Mouse (Mus musculus): ENCODE results near the gene Ccnq. TPM values are rescaled to one million over a fixed set of nuclear protein-coding genes. Genes with fewer than 3 reads are reported as not detected.

Ccnq gene
- 0.73 and 1.4 TPM in 2 replicates for polyA plus RNA-seq (2012)

- Histone ChIP-seq H3K4me3 (replicated peaks) (peak within 1 kb of the TSS; percentile 84), H3K9me3 (ENCODE audit: control insufficient read depth, low read length) (no peaks in the 10 kb centered on the region), H3K27me3 (ENCODE audit: control insufficient read depth) (no peaks in the 10 kb centered on the region), H3K4me1 (ENCODE audit: control insufficient read depth) (peaks cover 16% of the 10 kb centered on the region), H3K36me3 (ENCODE audit: control insufficient read depth) (peaks cover 11% of the 10 kb centered on the region)
- TF ChIP-seq GATA1 (IDR thresholded peaks at IDR 0.05; ENCODE audit: low read length): no peak
- TF ChIP-seq TAL1 (IDR thresholded peaks at IDR 0.05; ENCODE audit: low read length): no peak
Measured at GRCm38 (mm10) chr11:78750885-78751842, at the start of gene Ccnq. Ccnq (minus strand) TSS chr11:78751729.

- H3K4me3 ChIP-seq (replicated peaks): no peak overlapping the region
- peaks cover 36% of the 10 kb centered on the region for H3K4me1 ChIP-seq (ENCODE audit: control insufficient read depth)
- H3K9me3 ChIP-seq (ENCODE audit: control insufficient read depth, low read length): no peaks in the 10 kb centered on the region
- no peak for TF ChIP-seq GATA1 (IDR thresholded peaks at IDR 0.05; ENCODE audit: low read length)
- TF ChIP-seq TAL1 (IDR thresholded peaks at IDR 0.05; ENCODE audit: low read length): no peak
- H3K36me3 ChIP-seq (ENCODE audit: control insufficient read depth): no peaks in the 10 kb centered on the region
- no peaks in the 10 kb centered on the region for H3K27me3 ChIP-seq (ENCODE audit: control insufficient read depth)
Measured at GRCm38 (mm10) chr11:78801094-78801493, 49.6 kb upstream of the Ccnq start.

- peaks cover 12% of the 10 kb centered on the region for H3K4me1 ChIP-seq (ENCODE audit: control insufficient read depth)
- TF ChIP-seq TAL1 (IDR thresholded peaks at IDR 0.05; ENCODE audit: low read length) (no peak), GATA1 (IDR thresholded peaks at IDR 0.05; ENCODE audit: low read length) (no peak)
- H3K36me3 ChIP-seq (ENCODE audit: control insufficient read depth): no peaks in the 10 kb centered on the region
- no peaks in the 10 kb centered on the region for H3K9me3 ChIP-seq (ENCODE audit: control insufficient read depth, low read length)
- no peak overlapping the region for H3K4me3 ChIP-seq (replicated peaks)
- H3K27me3 ChIP-seq (ENCODE audit: control insufficient read depth): no peaks in the 10 kb centered on the region
Measured at GRCm38 (mm10) chr11:78796072-78796729, 44.7 kb upstream of the Ccnq start.

- H3K36me3 ChIP-seq (ENCODE audit: control insufficient read depth): no peaks in the 10 kb centered on the region
- TF ChIP-seq TAL1 (IDR thresholded peaks at IDR 0.05; ENCODE audit: low read length): no peak
- no peak for TF ChIP-seq GATA1 (IDR thresholded peaks at IDR 0.05; ENCODE audit: low read length)
- no peaks in the 10 kb centered on the region for H3K27me3 ChIP-seq (ENCODE audit: control insufficient read depth)
- H3K9me3 ChIP-seq (ENCODE audit: control insufficient read depth, low read length): no peaks in the 10 kb centered on the region
- no peak overlapping the region for H3K4me3 ChIP-seq (replicated peaks)
- H3K4me1 ChIP-seq (ENCODE audit: control insufficient read depth): peaks cover 2% of the 10 kb centered on the region
Measured at GRCm38 (mm10) chr11:78793116-78793515, 41.6 kb upstream of the Ccnq start.

GRCm38 (mm10) chr11:78792465-78792864, 40.9 kb upstream of the Ccnq start:
- Histone ChIP-seq H3K4me1 (ENCODE audit: control insufficient read depth) (no peaks in the 10 kb centered on the region), H3K9me3 (ENCODE audit: control insufficient read depth, low read length) (no peaks in the 10 kb centered on the region), H3K27me3 (ENCODE audit: control insufficient read depth) (no peaks in the 10 kb centered on the region), H3K4me3 (replicated peaks) (no peak overlapping the region), H3K36me3 (ENCODE audit: control insufficient read depth) (no peaks in the 10 kb centered on the region)
- no peak for TF ChIP-seq TAL1 (IDR thresholded peaks at IDR 0.05; ENCODE audit: low read length)
- no peak for TF ChIP-seq GATA1 (IDR thresholded peaks at IDR 0.05; ENCODE audit: low read length)

GRCm38 (mm10) chr11:78792055-78792454, 40.5 kb upstream of the Ccnq start:
- TF ChIP-seq GATA1 (IDR thresholded peaks at IDR 0.05; ENCODE audit: low read length) (no peak), TAL1 (IDR thresholded peaks at IDR 0.05; ENCODE audit: low read length) (no peak)
- no peaks in the 10 kb centered on the region for H3K27me3 ChIP-seq (ENCODE audit: control insufficient read depth)
- no peak overlapping the region for H3K4me3 ChIP-seq (replicated peaks)
- no peaks in the 10 kb centered on the region for H3K36me3 ChIP-seq (ENCODE audit: control insufficient read depth)
- H3K9me3 ChIP-seq (ENCODE audit: control insufficient read depth, low read length): no peaks in the 10 kb centered on the region
- H3K4me1 ChIP-seq (ENCODE audit: control insufficient read depth): no peaks in the 10 kb centered on the region

- no peaks in the 10 kb centered on the region for H3K36me3 ChIP-seq (ENCODE audit: control insufficient read depth)
- TF ChIP-seq GATA1 (IDR thresholded peaks at IDR 0.05; ENCODE audit: low read length) (no peak), TAL1 (IDR thresholded peaks at IDR 0.05; ENCODE audit: low read length) (no peak)
- no peaks in the 10 kb centered on the region for H3K9me3 ChIP-seq (ENCODE audit: control insufficient read depth, low read length)
- no peak overlapping the region for H3K4me3 ChIP-seq (replicated peaks)
- no peaks in the 10 kb centered on the region for H3K4me1 ChIP-seq (ENCODE audit: control insufficient read depth)
- no peaks in the 10 kb centered on the region for H3K27me3 ChIP-seq (ENCODE audit: control insufficient read depth)
Measured at GRCm38 (mm10) chr11:78791582-78791981, 40.1 kb upstream of the Ccnq start.

- Histone ChIP-seq H3K9me3 (ENCODE audit: control insufficient read depth, low read length) (no peaks in the 10 kb centered on the region), H3K4me1 (ENCODE audit: control insufficient read depth) (no peaks in the 10 kb centered on the region), H3K4me3 (replicated peaks) (no peak overlapping the region), H3K27me3 (ENCODE audit: control insufficient read depth) (no peaks in the 10 kb centered on the region), H3K36me3 (ENCODE audit: control insufficient read depth) (no peaks in the 10 kb centered on the region)
- TF ChIP-seq TAL1 (IDR thresholded peaks at IDR 0.05; ENCODE audit: low read length): no peak
- no peak for TF ChIP-seq GATA1 (IDR thresholded peaks at IDR 0.05; ENCODE audit: low read length)
Measured at GRCm38 (mm10) chr11:78789370-78790060, 38.0 kb upstream of the Ccnq start.

- H3K9me3 ChIP-seq (ENCODE audit: control insufficient read depth, low read length): no peaks in the 10 kb centered on the region
- no peaks in the 10 kb centered on the region for H3K27me3 ChIP-seq (ENCODE audit: control insufficient read depth)
- TF ChIP-seq GATA1 (IDR thresholded peaks at IDR 0.05; ENCODE audit: low read length) (no peak), TAL1 (IDR thresholded peaks at IDR 0.05; ENCODE audit: low read length) (no peak)
- no peaks in the 10 kb centered on the region for H3K4me1 ChIP-seq (ENCODE audit: control insufficient read depth)
- no peaks in the 10 kb centered on the region for H3K36me3 ChIP-seq (ENCODE audit: control insufficient read depth)
- H3K4me3 ChIP-seq (replicated peaks): no peak overlapping the region
Measured at GRCm38 (mm10) chr11:78786013-78786431, 34.5 kb upstream of the Ccnq start.
